Mouse (Mus musculus) left cerebral cortex, adult 18-20 months (tissue): ENCODE measurements around the gene Jpt1. TPM values are rescaled to one million over a fixed set of nuclear protein-coding genes. Genes with fewer than 3 reads are reported as not detected.
"Not testable (repeated sequence)": the region's sequence is repeated elsewhere in the genome, so short reads cannot be mapped to it uniquely, and the experiment has no call there.

Experiments used
- DNase-seq, 2 experiments: peaks; one replicate each; pipeline ENCODE4 v3.0.0; 2021 to 2022; ENCODE audit warnings: low spot score in 2 of 2, mixed read lengths in 1 of 2
- long read RNA-seq, 2 experiments: library from polyadenylated mRNA; stranded (forward); transcript quantifications; one replicate each; pipeline ENCODE4 v2.0.0; 2021
- total RNA-seq, 2 experiments: library from RNA; stranded (reverse); gene quantifications; 2 replicates each; pipeline ENCODE4 v1.2.3; 2021

Gene Jpt1
- total RNA-seq: 100 to 1,000 TPM; 157 TPM
- long read RNA-seq, experiment 1, partial matches to known transcripts: 6 of 11 reads
- long read RNA-seq, experiment 1, other reads (novel, unspliced or antisense): 1 of 11 reads
- long read RNA-seq, experiment 2, partial matches to known transcripts: 0 of 13 reads
- long read RNA-seq, experiment 2, other reads (novel, unspliced or antisense): 9 of 13 reads

- peak; percentile 92 to 94 for DNase-seq
Observed at GRCm38 (mm10) chr11:115514238-115514663, at the start of gene Jpt1. Gene Jpt1 (minus strand): TSS chr11:115514387.

- DNase-seq: no peak
Observed at GRCm38 (mm10) chr11:115563406-115563805, 49.2 kb upstream of the Jpt1 start.

DNA sequence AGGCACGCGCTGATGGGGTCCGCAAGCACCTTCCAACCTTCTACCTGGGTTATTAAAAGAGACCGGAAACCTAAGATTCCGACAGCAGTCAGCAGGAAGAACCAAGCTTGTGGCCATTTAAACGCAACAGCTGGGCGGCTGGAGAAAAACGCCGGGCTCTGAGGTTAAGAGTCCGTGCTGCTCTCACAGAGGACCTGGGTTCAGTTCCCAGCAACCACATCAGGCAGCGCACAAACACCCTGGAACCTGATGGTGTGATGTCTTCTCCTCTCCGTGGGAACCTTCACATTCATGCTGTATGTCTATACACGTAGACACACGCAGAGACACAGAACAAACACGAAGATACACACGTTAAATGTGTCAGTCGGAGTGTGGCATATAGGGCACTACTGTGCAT is 41.5 kb upstream of the Jpt1 start:
- no peak for DNase-seq

DNA sequence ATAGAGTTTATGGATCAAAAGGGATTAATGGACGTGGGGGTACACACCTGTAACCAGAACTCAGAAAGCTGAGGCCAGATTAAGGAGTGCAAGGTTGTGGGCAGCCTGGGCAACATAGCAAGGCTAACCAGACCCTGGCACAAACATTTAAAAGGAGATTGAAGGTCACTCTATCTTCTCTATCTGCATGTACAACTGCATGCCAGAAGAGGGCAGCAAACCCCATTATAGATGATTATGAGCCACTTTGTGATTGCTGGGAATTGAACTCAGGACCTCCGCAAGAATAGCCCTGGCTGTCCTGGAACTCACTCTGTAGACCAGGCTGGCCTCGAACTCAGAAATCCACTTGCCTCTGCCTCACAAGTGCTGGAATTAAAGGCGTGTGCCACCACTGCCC is 38.6 kb upstream of the Jpt1 start:
- no peak for DNase-seq

- no peak for DNase-seq
Observed at GRCm38 (mm10) chr11:115543571-115543970, 29.4 kb upstream of the Jpt1 start.

DNA sequence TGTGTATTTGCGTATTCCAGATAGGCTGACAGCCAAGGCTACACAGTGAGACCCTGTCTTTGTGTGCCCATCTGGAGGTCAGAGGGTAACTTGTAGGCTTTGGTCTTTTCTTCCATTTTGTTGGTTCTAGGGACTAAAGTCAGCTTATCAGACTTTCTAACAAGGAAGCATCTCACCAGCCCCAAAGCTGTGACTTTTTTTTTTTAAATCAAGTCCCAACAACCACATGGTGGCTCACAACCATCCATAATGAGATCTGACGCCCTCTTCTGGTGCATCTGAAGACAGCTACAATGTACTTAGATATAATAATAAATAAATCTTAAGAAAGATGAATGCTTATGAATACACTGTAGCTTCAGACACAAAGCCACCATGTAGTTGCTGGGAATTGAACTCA is 23.9 kb upstream of the Jpt1 start:
- no peak for DNase-seq

- peak; percentile 50 to 57 for DNase-seq
Observed at GRCm38 (mm10) chr11:115536856-115537568, 22.8 kb upstream of the Jpt1 start.

- peak; percentile 95 to 97 for DNase-seq
Observed at GRCm38 (mm10) chr11:115536038-115536681, 22.0 kb upstream of the Jpt1 start, which contains the start of gene Sumo2. Gene Sumo2 (minus strand): TSS chr11:115536276.

DNA sequence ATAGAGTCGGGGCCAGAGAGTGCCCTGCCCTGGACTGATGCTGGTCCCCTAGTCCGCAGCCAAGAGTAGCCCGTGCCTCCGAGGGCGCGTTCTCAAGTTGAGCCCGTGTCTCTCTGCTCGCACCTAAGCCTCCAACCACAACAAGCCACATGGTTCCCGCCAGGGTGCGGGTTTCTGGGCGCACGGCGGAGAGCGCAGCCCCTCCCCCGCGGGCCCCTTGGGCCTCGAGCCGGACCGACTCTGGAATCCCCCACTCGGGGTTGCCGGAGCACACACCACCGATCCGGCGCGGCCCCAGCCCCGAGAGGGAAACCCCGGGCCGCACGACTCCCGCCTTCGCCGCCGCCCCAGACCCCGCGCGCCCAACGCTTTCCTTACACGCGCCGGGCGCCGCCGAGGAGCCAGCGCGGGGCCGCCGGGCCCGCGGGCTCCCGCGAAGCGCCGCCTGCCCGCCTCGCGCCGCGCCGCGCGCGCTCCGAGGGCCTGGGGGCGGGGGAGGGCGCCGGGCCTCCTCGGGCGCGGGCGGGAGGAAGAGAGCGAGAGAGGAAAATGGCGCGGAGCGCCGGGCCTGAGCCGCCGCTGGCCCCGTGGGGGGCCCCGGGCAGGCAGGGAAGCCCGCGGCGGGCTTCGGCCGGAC is 21.3 kb upstream of the Jpt1 start:
- peak; percentile 43 to 68 for DNase-seq

DNA sequence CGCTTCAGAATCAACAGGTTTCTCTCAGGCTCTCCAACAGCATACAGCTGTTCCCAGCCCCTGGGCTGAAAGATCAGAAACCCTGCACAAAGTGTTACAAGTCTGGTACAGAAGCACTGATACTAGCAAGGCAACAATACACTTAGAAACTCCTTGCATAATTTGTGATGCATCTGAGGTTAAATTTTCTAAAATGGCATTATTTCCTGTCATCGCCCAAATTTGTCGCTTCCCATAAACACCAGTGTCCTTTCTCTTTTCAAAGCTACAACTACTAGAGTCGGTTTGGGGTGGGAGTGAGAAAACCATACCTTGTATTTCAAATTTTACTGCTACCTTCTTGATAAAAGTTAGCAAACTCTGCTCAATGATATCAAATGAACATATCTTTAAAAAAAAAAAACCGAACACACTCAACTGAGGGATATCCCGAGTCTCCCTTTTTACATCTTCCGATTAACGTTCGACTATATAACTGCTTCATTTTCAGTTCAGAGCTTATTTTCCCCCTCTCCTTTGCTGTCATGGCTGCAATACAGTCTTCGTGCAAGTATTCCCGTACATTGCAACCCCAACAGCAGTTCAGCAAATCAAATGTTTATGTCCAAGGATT is 20.7 kb upstream of the Jpt1 start:
- DNase-seq: no peak

GRCm38 (mm10) chr11:115526446-115526845 is 12.3 kb upstream of the Jpt1 start:
- not testable (repeated sequence) for DNase-seq

- no peak for DNase-seq
Observed at GRCm38 (mm10) chr11:115522703-115523102, 8.5 kb upstream of the Jpt1 start.

- DNase-seq: no peak
Observed at GRCm38 (mm10) chr11:115522238-115522637, 8.1 kb upstream of the Jpt1 start.

GRCm38 (mm10) chr11:115521080-115521479 is 6.9 kb upstream of the Jpt1 start:
- no peak for DNase-seq

GRCm38 (mm10) chr11:115520218-115520617 is 6.0 kb upstream of the Jpt1 start:
- no peak for DNase-seq

GRCm38 (mm10) chr11:115519581-115519980 is 5.4 kb upstream of the Jpt1 start:
- no peak for DNase-seq

GRCm38 (mm10) chr11:115518693-115519092 is 4.5 kb upstream of the Jpt1 start:
- peak; percentile 21 to 45 for DNase-seq

DNA sequence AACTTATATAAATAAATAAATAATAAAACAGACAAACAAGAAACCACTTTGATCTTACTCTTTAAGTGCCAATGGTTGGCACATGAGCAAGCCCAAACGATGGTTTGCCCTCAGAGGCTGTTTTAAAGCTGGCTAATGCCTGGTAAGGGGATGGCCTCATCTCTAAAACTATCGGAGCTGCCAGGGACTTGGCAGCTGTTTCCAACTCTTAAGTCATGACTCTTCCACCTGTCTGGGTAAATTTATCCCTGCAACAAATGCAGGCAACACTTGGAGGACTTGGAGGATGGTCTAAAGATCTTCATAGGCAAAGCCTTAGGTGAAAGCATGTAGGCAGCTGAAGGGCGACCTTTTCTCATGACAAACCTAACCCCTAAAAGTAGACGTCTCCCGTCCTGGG is 2.8 kb upstream of the Jpt1 start:
- DNase-seq: no peak

GRCm38 (mm10) chr11:115515021-115515420 is 834 bp upstream of the Jpt1 start:
- DNase-seq: no peak

DNA sequence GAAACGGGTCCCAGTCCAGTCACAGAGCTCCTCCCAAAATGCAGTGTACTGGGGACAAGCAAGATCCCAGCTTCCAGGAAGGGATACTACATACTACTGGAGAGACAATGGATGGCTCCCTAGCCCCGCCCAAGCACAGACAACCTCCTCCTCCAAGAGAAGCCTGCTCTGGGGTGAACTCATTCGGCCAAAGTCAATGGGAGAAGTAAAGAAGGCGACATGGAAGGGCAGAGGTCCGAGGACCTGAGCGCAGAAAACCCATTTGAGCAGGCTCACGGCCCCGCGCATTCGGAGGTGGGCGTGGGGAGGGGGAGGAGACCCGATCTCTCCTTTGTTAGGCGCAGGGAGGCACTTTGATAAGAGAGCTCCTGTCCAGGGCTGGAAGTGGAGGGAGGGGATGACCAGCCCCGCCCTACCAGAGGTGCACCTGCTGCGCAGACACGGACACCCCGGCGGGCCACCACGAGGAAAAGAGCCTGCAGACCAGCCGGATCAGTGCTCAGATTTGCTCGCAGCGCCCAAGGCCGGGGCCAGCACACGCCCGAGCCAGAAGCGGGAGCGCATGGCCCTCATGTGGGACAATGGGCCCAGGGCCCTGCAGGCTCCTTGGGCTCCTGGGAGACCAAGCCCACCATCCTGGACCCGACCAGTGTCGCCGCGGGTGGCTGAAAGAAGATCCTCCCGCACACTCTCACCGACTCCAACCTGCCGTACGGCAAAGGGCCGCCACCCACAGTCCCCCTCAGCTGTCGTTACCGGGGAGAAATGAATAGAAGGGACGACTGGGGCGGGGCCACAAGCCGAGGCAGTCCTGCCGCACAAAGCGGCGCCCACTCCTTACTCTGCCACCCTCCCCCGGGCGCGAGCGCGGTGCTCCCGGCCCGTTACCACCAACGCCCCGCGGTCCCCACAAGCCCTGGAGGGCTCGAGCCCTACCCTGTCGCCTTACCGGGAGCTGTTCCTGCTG is 633 bp downstream of the Jpt1 start:
- peak; percentile 25 to 68 for DNase-seq
